In the genomic region with DNA sequence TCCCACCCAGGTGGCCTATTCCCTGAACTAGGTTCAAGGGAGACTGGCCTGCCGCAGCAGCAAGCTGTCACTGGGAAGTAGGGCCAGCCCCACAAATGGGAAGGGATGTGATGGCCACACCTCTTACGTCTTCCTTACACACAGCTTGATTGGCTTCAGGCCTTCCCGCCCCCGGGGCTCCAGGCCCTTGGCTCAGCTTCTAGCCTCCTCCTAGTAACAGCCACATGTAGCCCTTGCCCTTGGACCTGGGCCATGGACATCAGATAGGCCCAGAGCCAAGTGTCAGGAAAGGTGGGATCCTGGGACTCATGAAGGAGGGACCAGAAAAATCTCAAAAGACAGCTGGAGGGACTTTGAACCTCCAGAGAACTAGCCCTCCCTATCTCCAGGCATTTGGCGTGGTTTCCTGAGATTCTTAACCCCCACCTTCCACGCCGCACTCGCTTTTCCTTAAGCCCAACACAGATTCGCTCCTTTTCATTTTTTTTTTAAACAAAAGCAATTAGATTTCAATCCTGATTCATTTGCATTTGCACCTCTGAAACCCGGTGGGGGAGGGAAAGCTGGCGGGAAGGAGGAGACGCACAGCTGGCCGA, we compare ENCODE assay signal across 7 mouse cellular contexts. TPM values are rescaled to one million over a fixed set of nuclear protein-coding genes. Genes with fewer than 3 reads are reported as not detected.
DNase-seq lines count a peak whose midpoint lies in the region; ATAC-seq and TF ChIP-seq lines count a peak whose summit lies in the region.

No protein-coding gene starts in this region.

- ATAC-seq in liver, embryonic 14.5 days (ENCODE audit: insufficient read depth) = 0 out of 2 replicates have a peak, but pooled peaks have one; percentile 11

- no peak overlapping the region for H3K27ac ChIP-seq in liver, embryonic 14.5 days

- H3K4me3 ChIP-seq in liver, embryonic 14.5 days (ENCODE audit: insufficient read depth in 1 of 2, low read depth in 2 of 2, low read length in 2 of 2) = peak overlapping the region in 1 of 2 experiments; percentile 4; a peak in 1 of 4 replicates

- peaks cover 100% of the 10 kb centered on the region for H3K27me3 ChIP-seq in liver, embryonic 14.5 days (ENCODE audit: control insufficient read depth, insufficient read depth, low read length)

- TF ChIP-seq EP300 in liver, embryonic 14.5 days (IDR thresholded peaks at IDR 0.05; ENCODE audit: low read depth) = no peak

- H3K4me2 ChIP-seq in liver, embryonic 14.5 days (ENCODE audit: low read depth) = peak overlapping the region; percentile 41

- no peak overlapping the region for H3K9ac ChIP-seq in liver, embryonic 14.5 days (replicated peaks)

- no peaks in the 10 kb centered on the region for H3K9me3 ChIP-seq in liver, embryonic 14.5 days (ENCODE audit: control insufficient read depth, low read length)

- H3K36me3 ChIP-seq in liver, embryonic 14.5 days (replicated peaks; ENCODE audit: control insufficient read depth, insufficient read depth, low read depth) = no peaks in the 10 kb centered on the region

- 6% methylated on average over 13 of the region's 13 CpGs for WGBS in liver, embryonic 14.5 days (ENCODE audit: insufficient replicate concordance)

- no peak for TF ChIP-seq CTCF in liver, embryonic 14.5 days (IDR thresholded peaks at IDR 0.05; ENCODE audit: low read depth)

- peak; percentile 40 for DNase-seq in thymus, postnatal 14 days
- no peak for DNase-seq in thymus, postnatal 10 days (ENCODE audit: low spot score in 2 of 2)
- DNase-seq in embryo, embryonic 10.5 days (ENCODE audit: low spot score) = peak; percentile 82
- peak; percentile 81 for DNase-seq in heart, postnatal 4 days
- no peak for DNase-seq in liver, embryonic 14.5 days (ENCODE audit: low read depth in 3 of 3, low spot score in 3 of 3)
- peak; percentile 52 for DNase-seq in retina, embryonic 14.5 days (ENCODE audit: low spot score)
- no peak for DNase-seq in adrenal gland, adult 8-10 months

- no peaks in the 10 kb centered on the region; a peak in 1 of 4 replicates for H3K4me1 ChIP-seq in liver, embryonic 14.5 days (replicated peaks; ENCODE audit: control insufficient read depth in 2 of 2, insufficient read depth in 2 of 2, low read length in 1 of 2)

RNA-seq across cellular contexts. Expression of a gene that starts 12.0 kb away (rescaled TPM):
- total RNA-seq in heart, postnatal 4 days (2021) = 1 to 10 TPM; 5.6 to 5.7 TPM
- 0.64 and 0.95 TPM in 2 replicates for polyA plus RNA-seq in liver, embryonic 14.5 days (2012; rRNA removed)
- polyA plus RNA-seq in liver, embryonic 14.5 days (2014; fragmentation: Nextera tagmentation; extraction: Ambion mirVana) = 1.6 and 2.1 TPM in 2 replicates
- total RNA-seq in adrenal gland, adult 8-10 months (2022) = 10 to 100 TPM; 15.3 to 24.0 (median 16.5) TPM

RNA-seq across cellular contexts. Expression of a gene that starts 30.0 kb away (rescaled TPM):
- total RNA-seq in heart, postnatal 4 days (2021) = 1 to 10 TPM; 7.6 to 7.8 TPM
- 1.4 and 1.7 TPM in 2 replicates for polyA plus RNA-seq in liver, embryonic 14.5 days (2012; rRNA removed)
- polyA plus RNA-seq in liver, embryonic 14.5 days (2014; fragmentation: Nextera tagmentation; extraction: Ambion mirVana) = 1.8 and 2.4 TPM in 2 replicates
- total RNA-seq in adrenal gland, adult 8-10 months (2022) = 1 to 10 TPM; 4.6 to 8.1 (median 5.6) TPM

RNA-seq across cellular contexts. Expression of a gene that starts 33.3 kb away (rescaled TPM):
- 10 to 100 TPM; 30.5 to 34.9 TPM for total RNA-seq in heart, postnatal 4 days (2021)
- polyA plus RNA-seq in liver, embryonic 14.5 days (2012; rRNA removed) = 1.8 and 3.3 TPM in 2 replicates
- 1.6 and 2.0 TPM in 2 replicates for polyA plus RNA-seq in liver, embryonic 14.5 days (2014; fragmentation: Nextera tagmentation; extraction: Ambion mirVana)
- 100 to 1,000 TPM in 1 of 4 experiments, 10 to 100 TPM in 3; 70.8 to 227 (median 87.4) TPM for total RNA-seq in adrenal gland, adult 8-10 months (2022)

Comparison
In these comparisons a context has a peak if more than half of its experiments do, and no peak if none do; other contexts are left out.
1. DNase-seq: peak in thymus, postnatal 14 days (single experiment), embryo, embryonic 10.5 days (single experiment), heart, postnatal 4 days (single experiment) and retina, embryonic 14.5 days (single experiment); none in thymus, postnatal 10 days (0 of 2), liver, embryonic 14.5 days (0 of 3) and adrenal gland, adult 8-10 months (single experiment).